Mouse (Mus musculus): ENCODE results near the gene Slc16a3. TPM values are rescaled to one million over a fixed set of nuclear protein-coding genes. Genes with fewer than 3 reads are reported as not detected.

Gene Slc16a3
- polyA plus RNA-seq (2015; fragmentation: Nextera tagmentation; extraction: Ambion mirVana): 15.7 and 18.7 TPM in 2 replicates

DNA sequence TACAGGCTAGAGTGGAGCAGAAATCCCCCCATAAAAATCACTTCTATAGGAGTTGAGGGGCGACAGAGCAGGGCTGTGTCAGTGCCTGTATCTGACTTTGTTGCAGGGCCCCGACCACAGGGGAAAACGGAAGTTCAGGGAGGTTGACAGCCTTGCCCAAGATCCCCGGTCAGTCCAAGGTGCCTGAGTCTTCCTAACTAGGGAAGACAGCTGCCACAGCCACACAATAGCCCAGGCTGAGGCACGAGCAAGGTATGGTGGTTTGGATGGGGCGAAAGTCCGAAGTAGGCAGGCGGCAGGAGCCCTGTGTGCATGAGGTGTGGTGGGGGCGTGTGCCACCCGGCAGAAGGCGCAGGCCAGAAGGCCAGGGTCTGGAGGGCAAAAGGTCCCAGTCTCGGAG, at the start of gene Slc16a3:
Gene Slc16a3 (plus strand): TSS at position 153 of the 400 bp plus-strand sequence.
- Histone ChIP-seq H3K36me3 (ENCODE audit: poor library complexity, severe bottlenecking) (no peaks in the 10 kb centered on the region), H3K4me2 (peak within 1 kb of the TSS; percentile 70), H3K4me3 (peak within 1 kb of the TSS; percentile 49), H3K27me3 (peaks cover 34% of the 10 kb centered on the region), H3K27ac (no peak within 1 kb of the TSS), H3K4me1 (peaks cover 39% of the 10 kb centered on the region), H3K9ac (peak within 1 kb of the TSS; percentile 62), H3K9me3 (replicated peaks) (no peaks in the 10 kb centered on the region)
- ATAC-seq: no peak
- 38% methylated on average over 12 of the region's 12 CpGs for WGBS

- H3K4me1 ChIP-seq: no peaks in the 10 kb centered on the region
- peaks cover 56% of the 10 kb centered on the region for H3K36me3 ChIP-seq (ENCODE audit: poor library complexity, severe bottlenecking)
- no peak for ATAC-seq
- H3K9me3 ChIP-seq (replicated peaks): no peaks in the 10 kb centered on the region
- no peak overlapping the region for H3K27ac ChIP-seq
- no peak overlapping the region for H3K4me2 ChIP-seq
- H3K27me3 ChIP-seq: no peaks in the 10 kb centered on the region
- 92% methylated on average over 8 of the region's 8 CpGs for WGBS
- no peak overlapping the region for H3K9ac ChIP-seq
- H3K4me3 ChIP-seq: no peak overlapping the region
Observed at GRCm38 (mm10) chr11:120900276-120901244, 47.7 kb upstream of the Slc16a3 start.

DNA sequence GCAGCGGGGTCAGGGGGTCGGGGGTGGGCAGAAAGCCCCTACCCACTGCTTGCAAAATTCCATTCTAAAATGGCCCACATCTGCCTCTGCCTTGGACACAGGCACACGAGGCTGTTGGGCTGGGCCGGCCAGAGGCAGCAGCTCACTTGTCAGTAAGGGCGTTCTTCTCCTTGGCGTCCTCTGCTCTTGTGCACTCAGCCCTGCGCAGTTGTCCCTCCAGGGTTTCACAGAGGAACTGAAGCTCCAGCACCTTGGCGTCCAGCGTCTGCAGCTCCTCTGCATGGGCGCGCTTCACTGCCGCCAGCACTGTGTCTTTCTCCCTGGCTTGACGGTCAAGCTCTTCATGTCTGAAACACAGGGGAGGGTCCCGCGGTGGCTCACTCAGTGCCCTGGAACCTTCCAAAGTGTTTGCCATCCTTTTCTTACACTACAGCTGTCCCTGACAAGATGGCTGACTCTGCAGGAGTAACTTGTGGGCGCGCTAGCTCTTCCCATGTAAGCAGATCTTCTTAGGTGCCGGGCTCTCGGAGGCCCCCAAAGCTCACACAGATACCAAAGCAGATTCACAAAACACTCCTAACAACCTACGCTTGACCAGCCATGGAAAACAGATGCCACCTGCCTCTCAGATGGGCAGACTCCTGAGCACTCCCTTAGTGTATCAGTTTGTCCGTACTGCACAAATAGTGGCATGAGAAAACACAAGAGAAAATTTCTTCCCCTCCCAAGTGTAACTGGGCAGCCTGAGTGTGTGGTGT, 46.4 kb upstream of the Slc16a3 start:
- H3K4me2 ChIP-seq: no peak overlapping the region
- no peak overlapping the region for H3K27ac ChIP-seq
- no peak overlapping the region for H3K9ac ChIP-seq
- H3K9me3 ChIP-seq (replicated peaks): no peaks in the 10 kb centered on the region
- no peaks in the 10 kb centered on the region for H3K4me1 ChIP-seq
- no peak for ATAC-seq
- no peak overlapping the region for H3K4me3 ChIP-seq
- WGBS: 81% methylated on average over 21 of the region's 21 CpGs
- peaks cover 43% of the 10 kb centered on the region for H3K36me3 ChIP-seq (ENCODE audit: poor library complexity, severe bottlenecking)
- no peaks in the 10 kb centered on the region for H3K27me3 ChIP-seq

- WGBS: 57% methylated on average over 10 of the region's 10 CpGs
- no peak for ATAC-seq
Observed at GRCm38 (mm10) chr11:120902487-120903142, 45.7 kb upstream of the Slc16a3 start.

DNA sequence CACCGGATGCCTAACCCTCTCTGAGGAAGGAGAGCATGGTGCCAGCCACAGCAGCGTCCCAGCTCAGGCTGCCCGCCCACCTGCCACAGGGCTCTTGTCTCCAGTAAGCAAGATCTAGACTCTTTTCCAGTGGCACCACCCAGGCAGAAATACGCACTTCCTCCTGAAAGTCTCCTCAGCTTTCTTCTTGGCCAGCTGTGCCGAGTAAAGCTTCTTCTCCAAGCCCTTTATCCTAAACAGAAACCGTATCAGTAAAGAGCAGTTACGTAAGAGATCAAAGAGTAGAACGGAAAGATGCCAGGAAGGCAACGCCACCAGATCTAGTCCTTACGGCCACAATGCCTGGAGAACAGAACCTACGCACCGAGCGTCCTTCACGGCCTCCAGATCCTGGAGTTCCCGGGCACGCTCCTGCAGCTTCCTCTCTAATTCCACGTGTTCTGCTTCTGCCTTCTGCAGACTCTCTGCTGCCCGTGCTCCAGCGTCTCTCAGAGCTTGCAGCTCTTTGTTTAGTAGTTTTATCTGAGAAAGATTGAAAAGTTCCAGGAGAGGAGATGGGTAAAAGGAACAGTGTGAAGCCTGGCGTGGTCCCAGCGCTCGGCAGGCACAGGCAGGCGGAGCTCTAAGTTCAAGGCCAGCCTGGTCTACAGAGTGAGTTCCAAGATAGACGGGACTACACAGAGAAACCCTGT, 45.0 kb upstream of the Slc16a3 start:
- Histone ChIP-seq H3K4me1 (no peaks in the 10 kb centered on the region), H3K36me3 (ENCODE audit: poor library complexity, severe bottlenecking) (peaks cover 30% of the 10 kb centered on the region), H3K4me2 (no peak overlapping the region), H3K27me3 (no peaks in the 10 kb centered on the region), H3K27ac (no peak overlapping the region), H3K9me3 (replicated peaks) (no peaks in the 10 kb centered on the region), H3K4me3 (no peak overlapping the region), H3K9ac (no peak overlapping the region)
- no peak for ATAC-seq
- 86% methylated on average over 24 of the region's 24 CpGs for WGBS

More at GRCm38 (mm10) chr11:120902487-120903142, 45.7 kb upstream of the Slc16a3 start:
- no peaks in the 10 kb centered on the region for H3K4me1 ChIP-seq
- no peaks in the 10 kb centered on the region for H3K9me3 ChIP-seq (replicated peaks)
- H3K36me3 ChIP-seq (ENCODE audit: poor library complexity, severe bottlenecking): peaks cover 36% of the 10 kb centered on the region
- H3K27ac ChIP-seq: no peak overlapping the region
- no peak overlapping the region for H3K4me3 ChIP-seq
- H3K4me2 ChIP-seq: no peak overlapping the region
- no peaks in the 10 kb centered on the region for H3K27me3 ChIP-seq
- no peak overlapping the region for H3K9ac ChIP-seq

DNA sequence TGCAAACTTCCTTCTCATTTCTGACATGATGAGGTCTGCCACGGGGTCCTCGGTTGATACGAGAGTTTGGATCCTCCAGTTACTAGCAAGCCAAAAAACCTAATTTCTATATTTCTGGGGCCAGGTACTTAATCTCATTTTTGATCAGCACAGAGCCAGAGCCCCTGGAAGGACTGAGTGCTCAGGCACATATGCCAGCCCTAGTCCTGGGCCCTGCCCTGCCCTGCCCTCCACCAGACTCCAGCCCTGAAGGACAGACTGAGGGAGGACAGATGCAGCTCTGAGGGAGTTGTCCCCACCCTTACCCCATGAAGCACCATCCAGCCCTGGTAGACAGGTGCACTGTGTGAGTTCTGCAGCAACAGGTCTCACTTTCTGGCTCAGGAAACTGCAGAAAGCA, 43.7 kb upstream of the Slc16a3 start:
- no peak for ATAC-seq
- Histone ChIP-seq H3K27me3 (no peaks in the 10 kb centered on the region), H3K4me2 (no peak overlapping the region), H3K9ac (no peak overlapping the region), H3K4me3 (no peak overlapping the region), H3K36me3 (ENCODE audit: poor library complexity, severe bottlenecking) (peaks cover 24% of the 10 kb centered on the region), H3K4me1 (no peaks in the 10 kb centered on the region), H3K9me3 (replicated peaks) (no peaks in the 10 kb centered on the region), H3K27ac (no peak overlapping the region)
- WGBS: 99% methylated on average over 3 of the region's 3 CpGs

GRCm38 (mm10) chr11:120905430-120905873, 42.8 kb upstream of the Slc16a3 start:
- no peak overlapping the region for H3K4me2 ChIP-seq
- no peak overlapping the region for H3K9ac ChIP-seq
- H3K27ac ChIP-seq: no peak overlapping the region
- ATAC-seq: peak; percentile 45; the same call in 1 of the 2 replicates
- H3K4me1 ChIP-seq: no peaks in the 10 kb centered on the region
- H3K9me3 ChIP-seq (replicated peaks): no peaks in the 10 kb centered on the region
- WGBS: 17% methylated on average over 1 of the region's 1 CpGs
- peaks cover 24% of the 10 kb centered on the region for H3K36me3 ChIP-seq (ENCODE audit: poor library complexity, severe bottlenecking)
- no peak overlapping the region for H3K4me3 ChIP-seq
- H3K27me3 ChIP-seq: no peaks in the 10 kb centered on the region

GRCm38 (mm10) chr11:120913796-120914195, 34.5 kb upstream of the Slc16a3 start:
- Histone ChIP-seq H3K27ac (no peak overlapping the region), H3K9me3 (replicated peaks) (no peaks in the 10 kb centered on the region), H3K4me2 (no peak overlapping the region), H3K36me3 (ENCODE audit: poor library complexity, severe bottlenecking) (peaks cover 28% of the 10 kb centered on the region), H3K9ac (no peak overlapping the region), H3K27me3 (no peaks in the 10 kb centered on the region), H3K4me1 (no peaks in the 10 kb centered on the region), H3K4me3 (no peak overlapping the region)
- WGBS: 98% methylated on average over 4 of the region's 4 CpGs
- no peak for ATAC-seq

GRCm38 (mm10) chr11:120916477-120916876, 31.8 kb upstream of the Slc16a3 start:
- peaks cover 53% of the 10 kb centered on the region for H3K36me3 ChIP-seq (ENCODE audit: poor library complexity, severe bottlenecking)
- ATAC-seq: no peak

GRCm38 (mm10) chr11:120917756-120918155, 30.5 kb upstream of the Slc16a3 start:
- peaks cover 63% of the 10 kb centered on the region for H3K36me3 ChIP-seq (ENCODE audit: poor library complexity, severe bottlenecking)
- no peak for ATAC-seq
- no peaks in the 10 kb centered on the region for H3K27me3 ChIP-seq
- no peak overlapping the region for H3K9ac ChIP-seq
- H3K27ac ChIP-seq: no peak overlapping the region
- H3K9me3 ChIP-seq (replicated peaks): no peaks in the 10 kb centered on the region
- 98% methylated on average over 5 of the region's 5 CpGs for WGBS
- no peak overlapping the region for H3K4me2 ChIP-seq
- H3K4me1 ChIP-seq: no peaks in the 10 kb centered on the region
- no peak overlapping the region for H3K4me3 ChIP-seq

More at GRCm38 (mm10) chr11:120916477-120916876, 31.8 kb upstream of the Slc16a3 start:
- no peaks in the 10 kb centered on the region for H3K4me1 ChIP-seq
- no peak overlapping the region for H3K4me3 ChIP-seq
- H3K4me2 ChIP-seq: no peak overlapping the region
- no peaks in the 10 kb centered on the region for H3K9me3 ChIP-seq (replicated peaks)
- H3K27me3 ChIP-seq: no peaks in the 10 kb centered on the region
- H3K9ac ChIP-seq: no peak overlapping the region
- H3K27ac ChIP-seq: no peak overlapping the region
- 86% methylated on average over 3 of the region's 3 CpGs for WGBS

- Histone ChIP-seq H3K9ac (no peak overlapping the region), H3K27ac (no peak overlapping the region), H3K4me2 (no peak overlapping the region), H3K27me3 (no peaks in the 10 kb centered on the region), H3K9me3 (replicated peaks) (no peaks in the 10 kb centered on the region), H3K36me3 (ENCODE audit: poor library complexity, severe bottlenecking) (peaks cover 59% of the 10 kb centered on the region), H3K4me3 (no peak overlapping the region), H3K4me1 (no peaks in the 10 kb centered on the region)
- 94% methylated on average over 3 of the region's 3 CpGs for WGBS
- ATAC-seq: no peak
Observed at GRCm38 (mm10) chr11:120922528-120922927, 25.8 kb upstream of the Slc16a3 start.
